Mouse (Mus musculus) midbrain, embryonic 15.5 days (tissue): ENCODE results near the gene Klrb1b. TPM values are rescaled to one million over a fixed set of nuclear protein-coding genes. Genes with fewer than 3 reads are reported as not detected.

Source experiments
- ATAC-seq: fragments of 200-750 bp; cut with Nextera tagmentation; replicated peaks from 2 replicates; pipeline ENCODE4 v1.8.0; 2017; ENCODE audit warnings: moderate TSS enrichment
- H3K27ac ChIP-seq: fragments of 300-500 bp; sonication (generic); 2 replicates; pipeline ENCODE4 v1.5.1; 2015; ENCODE audit warnings: mild to moderate bottlenecking, inconsistent platforms
- H3K27me3 ChIP-seq: fragments of 300-500 bp; sonication (generic); replicated peaks from 2 replicates; pipeline ENCODE4 v1.6.1; 2015; ENCODE audit warnings: inconsistent platforms
- H3K36me3 ChIP-seq: fragments of 300-500 bp; sonication (generic); replicated peaks from 2 replicates; pipeline ENCODE4 v1.6.1; 2015; ENCODE audit warnings: inconsistent platforms
- H3K4me1 ChIP-seq: fragments of 300-500 bp; sonication (generic); 2 replicates; pipeline ENCODE4 v1.6.1; 2015; ENCODE audit warnings: inconsistent platforms
- H3K4me2 ChIP-seq: fragments of 300-500 bp; sonication (generic); 2 replicates; pipeline ENCODE4 v1.6.1; 2015; ENCODE audit warnings: inconsistent platforms, mild to moderate bottlenecking, moderate library complexity
- H3K4me3 ChIP-seq: fragments of 300-500 bp; sonication (generic); 2 replicates; pipeline ENCODE4 v1.5.1; 2015; ENCODE audit warnings: mild to moderate bottlenecking, inconsistent platforms
- H3K9ac ChIP-seq: fragments of 300-500 bp; sonication (generic); 2 replicates; pipeline ENCODE4 v1.6.1; 2015; ENCODE audit warnings: mild to moderate bottlenecking, inconsistent platforms
- H3K9me3 ChIP-seq: fragments of 300-500 bp; sonication (generic); 2 replicates; pipeline ENCODE4 v1.6.1; 2016; ENCODE audit warnings: inconsistent platforms
- WGBS: fragments of 180-500 bp; shearing (Covaris S2); methylation state at CpG from one replicate; pipeline ENCODE4 v1.1.7; 2015; ENCODE audit warnings: mixed read lengths; 5-methylcytosine and 5-hydroxymethylcytosine counted together
- polyA plus RNA-seq: library from polyadenylated mRNA; unstranded; fragments of >200 nt; fragmentation: Nextera tagmentation; extraction: Ambion mirVana; gene quantifications from 2 replicates; pipeline ENCODE4 v1.2.1, GENCODE M21; 2015

Klrb1b gene
- polyA plus RNA-seq, 1 experiment from 2014 or later, result not detected

DNA sequence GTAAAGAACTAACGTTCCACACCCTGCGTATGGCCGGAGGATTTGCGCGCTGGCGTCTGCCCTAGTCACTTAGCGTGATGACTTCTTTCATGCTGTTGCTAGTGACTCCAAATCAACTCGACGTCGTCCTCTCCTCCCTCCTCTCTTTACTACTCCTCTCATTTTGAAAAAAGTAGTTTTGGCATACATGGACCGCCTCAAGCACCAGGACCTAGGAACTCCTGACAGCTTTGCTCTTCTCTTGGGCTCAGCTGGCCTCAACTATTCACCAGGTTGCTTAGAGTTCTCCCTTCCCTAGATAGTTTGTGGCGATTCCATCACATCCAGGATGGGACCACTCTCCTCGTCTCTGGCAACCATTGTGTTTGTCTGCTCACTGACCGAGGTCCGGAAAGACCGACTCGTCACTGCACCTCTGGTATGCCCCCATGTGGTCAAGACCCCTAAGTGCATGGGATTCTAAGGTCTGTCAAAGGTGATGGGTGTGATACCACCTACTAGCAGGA is 13.2 kb upstream of the Klrb1b start:
- no peaks in the 10 kb centered on the region for H3K27me3 ChIP-seq
- peak overlapping the region; percentile 62 for H3K4me2 ChIP-seq
- no peaks in the 10 kb centered on the region for H3K9me3 ChIP-seq
- under 1% methylated on average over 17 of the region's 17 CpGs for WGBS
- H3K27ac ChIP-seq, result peak overlapping the region; percentile 91
- no peaks in the 10 kb centered on the region for H3K36me3 ChIP-seq
- H3K4me3 ChIP-seq, result peak overlapping the region; percentile 89
- peak; percentile 0; the same call in 1 of the 2 replicates for ATAC-seq
- peaks cover 27% of the 10 kb centered on the region for H3K4me1 ChIP-seq
- H3K9ac ChIP-seq, result peak overlapping the region; percentile 65

GRCm38 (mm10) chr6:128838342-128839265 is 12.5 kb upstream of the Klrb1b start:
- Histone ChIP-seq H3K4me2 (peak overlapping the region; percentile 62), H3K4me1 (peaks cover 22% of the 10 kb centered on the region), H3K9ac (peak overlapping the region; percentile 65), H3K27ac (peak overlapping the region; percentile 91), H3K4me3 (peak overlapping the region; percentile 89), H3K36me3 (no peaks in the 10 kb centered on the region), H3K27me3 (no peaks in the 10 kb centered on the region), H3K9me3 (no peaks in the 10 kb centered on the region)
- peak; percentile 71 for ATAC-seq
- WGBS, result under 1% methylated on average over 49 of the region's 49 CpGs

DNA sequence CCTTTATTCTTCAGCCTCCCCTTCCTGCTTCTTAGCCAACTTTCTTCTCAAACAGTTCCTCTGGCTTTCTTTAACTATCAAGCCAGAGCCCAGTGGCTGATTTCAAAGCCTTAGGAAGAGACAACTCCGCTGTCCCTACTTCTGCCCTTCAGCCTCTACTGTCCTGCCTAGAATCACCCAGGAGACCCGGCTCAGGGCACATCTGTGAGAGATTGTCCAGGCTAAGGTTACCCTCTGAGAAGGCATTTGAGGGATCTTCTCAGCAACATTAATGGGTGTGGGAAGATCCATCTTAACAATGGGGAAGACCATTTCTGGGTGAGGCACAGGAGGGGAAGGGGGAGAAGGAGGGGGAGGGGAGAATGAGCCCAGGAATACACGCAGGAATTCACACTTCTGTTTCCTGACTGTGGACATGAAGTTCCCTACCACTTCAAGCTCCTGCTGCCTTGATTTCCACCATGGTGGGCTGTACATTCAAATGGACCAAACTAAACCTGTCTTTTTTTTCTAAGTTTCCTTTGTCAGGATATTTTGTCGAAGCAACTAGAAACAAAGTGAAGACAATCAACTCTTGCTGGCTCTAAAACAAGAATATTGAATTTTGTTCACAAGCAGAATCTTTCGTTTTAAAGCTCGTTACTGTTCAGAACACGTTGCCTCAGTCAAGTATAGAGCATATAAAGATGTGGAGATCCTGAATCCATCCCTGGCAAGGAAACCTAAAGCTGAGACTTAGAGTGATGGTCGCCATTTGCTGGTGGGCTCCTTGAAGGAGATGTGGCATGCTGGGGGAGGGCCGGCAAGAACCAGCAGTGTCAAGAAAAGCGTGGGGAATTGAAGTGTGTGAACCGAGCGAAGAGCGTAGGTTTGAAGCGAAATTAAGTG is 11.6 kb upstream of the Klrb1b start:
- no peaks in the 10 kb centered on the region for H3K27me3 ChIP-seq
- H3K4me1 ChIP-seq, result peaks cover 22% of the 10 kb centered on the region
- H3K4me3 ChIP-seq, result peak overlapping the region; percentile 89
- no peaks in the 10 kb centered on the region for H3K9me3 ChIP-seq
- ATAC-seq, result peak; percentile 48
- H3K27ac ChIP-seq, result peak overlapping the region; percentile 91
- 2% methylated on average over 14 of the region's 14 CpGs for WGBS
- H3K36me3 ChIP-seq, result no peaks in the 10 kb centered on the region
- H3K9ac ChIP-seq, result peak overlapping the region; percentile 65
- peak overlapping the region; percentile 62 for H3K4me2 ChIP-seq

GRCm38 (mm10) chr6:128836955-128837334 is 10.8 kb upstream of the Klrb1b start:
- ATAC-seq, result no peak
- peak overlapping the region; percentile 91 for H3K27ac ChIP-seq
- H3K27me3 ChIP-seq, result no peaks in the 10 kb centered on the region
- peaks cover 20% of the 10 kb centered on the region for H3K4me1 ChIP-seq
- H3K4me3 ChIP-seq, result peak overlapping the region; percentile 89
- 88% methylated on average over 6 of the region's 6 CpGs for WGBS
- H3K9me3 ChIP-seq, result no peaks in the 10 kb centered on the region
- H3K4me2 ChIP-seq, result peak overlapping the region; percentile 62
- H3K36me3 ChIP-seq, result no peaks in the 10 kb centered on the region
- H3K9ac ChIP-seq, result no peak overlapping the region

DNA sequence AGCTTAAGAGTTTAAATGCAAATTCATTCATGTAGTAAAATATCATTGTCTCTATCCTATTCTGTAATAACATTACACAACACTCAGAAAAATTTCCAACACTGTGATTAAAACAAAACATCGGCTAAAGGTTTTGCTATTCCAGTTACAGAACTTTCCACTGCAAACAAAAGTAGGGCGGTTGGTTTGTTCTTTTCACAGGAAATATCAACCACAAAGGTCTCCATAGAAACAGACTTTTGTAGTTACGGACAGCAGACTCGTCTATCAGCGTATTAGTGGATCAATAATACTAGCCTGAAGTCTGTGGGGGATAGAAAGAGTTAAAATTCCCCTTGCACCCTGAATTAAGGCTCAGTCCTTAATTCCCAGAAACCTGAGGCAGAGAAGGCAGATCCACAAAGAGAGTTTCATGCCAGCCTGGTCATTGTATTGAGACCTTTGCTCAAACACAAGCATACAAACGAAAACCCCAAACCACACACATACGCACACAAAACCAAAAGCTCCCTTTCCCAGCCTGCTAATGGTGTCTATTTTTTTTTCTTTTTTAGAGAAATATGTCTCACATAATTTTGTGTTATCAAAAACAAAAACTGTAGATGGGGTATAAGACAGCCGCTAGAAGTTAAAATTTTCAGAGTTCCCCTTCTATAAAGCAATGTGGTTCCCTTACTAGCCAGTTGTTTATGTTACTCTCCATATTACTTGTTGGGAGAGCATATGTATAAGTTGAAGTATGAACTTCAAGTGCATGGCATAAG is 10.2 kb upstream of the Klrb1b start:
- Histone ChIP-seq H3K4me1 (peaks cover 15% of the 10 kb centered on the region), H3K36me3 (no peaks in the 10 kb centered on the region), H3K27me3 (no peaks in the 10 kb centered on the region), H3K4me3 (peak overlapping the region; percentile 89; the same call in 1 of the 2 replicates), H3K9ac (no peak overlapping the region), H3K4me2 (no peak overlapping the region), H3K9me3 (no peaks in the 10 kb centered on the region), H3K27ac (no peak overlapping the region)
- ATAC-seq, result no peak
- 70% methylated on average over 8 of the region's 8 CpGs for WGBS

DNA sequence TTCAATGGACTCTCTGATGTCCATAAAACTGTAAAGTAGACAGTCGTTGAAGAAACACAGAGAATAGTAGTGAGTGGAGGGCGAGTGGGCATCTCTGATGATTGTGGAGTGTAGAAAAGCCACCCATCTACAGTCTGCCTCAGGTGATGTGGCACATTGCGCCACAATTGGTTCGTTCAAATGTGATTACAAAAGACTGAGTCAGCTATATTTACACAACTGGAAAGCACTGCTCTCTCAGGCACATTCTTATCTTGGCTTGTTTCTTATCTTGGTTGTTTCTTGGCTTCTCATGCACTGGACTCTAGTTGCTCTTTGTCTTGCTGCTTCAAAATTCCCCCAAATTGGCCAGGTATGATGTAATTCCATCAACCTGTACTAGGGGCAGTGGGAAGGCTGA is 9.4 kb upstream of the Klrb1b start:
- Histone ChIP-seq H3K27me3 (no peaks in the 10 kb centered on the region), H3K4me2 (no peak overlapping the region), H3K9ac (no peak overlapping the region), H3K4me1 (peaks cover 15% of the 10 kb centered on the region), H3K9me3 (no peaks in the 10 kb centered on the region), H3K27ac (no peak overlapping the region), H3K4me3 (no peak overlapping the region), H3K36me3 (no peaks in the 10 kb centered on the region)
- no peak for ATAC-seq
- WGBS, result 88% methylated on average over 4 of the region's 4 CpGs

GRCm38 (mm10) chr6:128833046-128833445 is 6.9 kb upstream of the Klrb1b start:
- WGBS, result 82% methylated on average over 10 of the region's 10 CpGs
- no peaks in the 10 kb centered on the region for H3K36me3 ChIP-seq
- no peak for ATAC-seq

DNA sequence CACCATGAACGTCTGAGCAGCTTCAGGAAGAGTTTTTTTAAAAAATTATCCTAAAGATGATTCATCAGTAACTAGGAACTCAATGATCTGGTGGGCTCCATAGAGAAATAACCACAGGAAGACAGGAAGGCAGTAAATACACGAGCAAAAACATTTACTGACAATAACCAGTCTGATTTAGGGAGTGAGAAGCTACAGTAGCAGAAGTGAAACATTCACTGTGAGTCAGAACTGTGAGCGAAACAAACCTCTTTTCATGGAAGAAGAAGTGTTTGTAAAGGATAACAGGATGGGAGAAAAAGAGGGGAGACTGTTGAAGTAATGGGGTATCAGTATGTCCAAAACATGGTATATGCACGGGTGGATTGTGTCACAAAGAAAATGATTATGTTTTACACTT is 3.7 kb upstream of the Klrb1b start:
- 74% methylated on average over 4 of the region's 4 CpGs for WGBS
- no peak overlapping the region for H3K4me3 ChIP-seq
- no peak overlapping the region for H3K4me2 ChIP-seq
- H3K36me3 ChIP-seq, result no peaks in the 10 kb centered on the region
- H3K9me3 ChIP-seq, result no peaks in the 10 kb centered on the region
- no peak for ATAC-seq
- no peaks in the 10 kb centered on the region for H3K27me3 ChIP-seq
- H3K27ac ChIP-seq, result no peak overlapping the region
- no peaks in the 10 kb centered on the region for H3K4me1 ChIP-seq
- no peak overlapping the region for H3K9ac ChIP-seq

More at GRCm38 (mm10) chr6:128833046-128833445, 6.9 kb upstream of the Klrb1b start:
- H3K27me3 ChIP-seq, result no peaks in the 10 kb centered on the region
- H3K4me2 ChIP-seq, result no peak overlapping the region
- H3K4me3 ChIP-seq, result no peak overlapping the region
- H3K27ac ChIP-seq, result no peak overlapping the region
- no peak overlapping the region for H3K9ac ChIP-seq
- no peaks in the 10 kb centered on the region for H3K9me3 ChIP-seq
- peaks cover 8% of the 10 kb centered on the region; the same call in 1 of the 2 replicates for H3K4me1 ChIP-seq

DNA sequence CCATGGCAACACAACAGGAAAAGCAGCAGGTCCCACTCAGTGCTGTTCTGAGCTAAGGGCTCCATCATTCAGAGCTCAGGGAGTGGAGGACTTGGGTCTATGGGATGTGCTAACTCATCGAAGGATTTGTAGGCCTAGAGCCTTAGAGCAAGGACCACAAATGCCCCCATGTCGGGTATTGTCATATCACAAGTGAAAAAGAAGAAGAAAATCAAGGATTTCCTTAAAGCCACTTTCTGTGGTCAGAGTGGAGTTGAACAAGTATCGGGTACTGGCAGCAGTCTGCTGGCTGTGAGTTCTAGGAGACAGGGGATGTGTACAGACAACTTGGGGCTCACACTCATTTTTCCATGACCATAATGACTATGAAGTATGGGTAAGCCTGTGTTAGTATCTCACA is 650 bp upstream of the Klrb1b start:
- ATAC-seq, result no peak
- no peaks in the 10 kb centered on the region for H3K9me3 ChIP-seq
- no peaks in the 10 kb centered on the region for H3K27me3 ChIP-seq
- H3K4me3 ChIP-seq, result no peak overlapping the region
- no peak overlapping the region for H3K4me2 ChIP-seq
- H3K36me3 ChIP-seq, result no peaks in the 10 kb centered on the region
- no peak overlapping the region for H3K9ac ChIP-seq
- no peaks in the 10 kb centered on the region for H3K4me1 ChIP-seq
- H3K27ac ChIP-seq, result no peak overlapping the region
- 81% methylated on average over 3 of the region's 3 CpGs for WGBS

DNA sequence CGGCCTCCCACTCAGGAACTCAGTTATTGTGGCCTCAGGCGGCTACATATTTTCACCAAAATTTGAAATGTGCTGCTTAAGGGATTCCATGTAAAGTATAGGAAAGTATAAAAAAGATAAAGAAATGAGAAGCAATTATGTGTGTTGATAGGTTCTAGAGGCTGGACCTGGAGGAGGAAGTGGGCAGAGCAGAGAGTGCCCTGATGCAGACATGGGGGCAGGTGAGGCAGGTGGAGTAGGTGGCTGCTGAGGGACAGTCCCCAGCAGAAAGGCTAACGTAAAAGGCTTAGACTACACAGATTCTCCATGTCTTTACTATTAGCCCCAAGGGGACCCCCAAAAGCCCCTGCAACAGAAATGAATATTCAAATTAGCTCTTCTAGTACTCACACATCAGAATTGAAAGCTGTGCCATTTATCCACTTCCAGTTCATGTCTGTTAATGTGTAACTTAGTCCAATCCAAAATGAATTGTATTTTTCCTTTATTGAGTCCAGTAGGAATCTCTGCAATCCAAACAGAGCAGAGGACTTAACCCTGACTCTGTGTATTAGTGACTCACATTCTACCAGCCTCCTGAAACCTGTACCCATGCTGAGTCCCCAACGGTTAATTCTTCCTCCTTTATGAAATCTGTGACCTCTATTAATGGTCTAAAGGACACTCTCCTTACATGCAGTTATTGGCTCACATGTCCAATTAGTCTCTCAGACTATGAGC is 7.9 kb downstream of the Klrb1b start:
- Histone ChIP-seq H3K36me3 (no peaks in the 10 kb centered on the region), H3K4me1 (no peaks in the 10 kb centered on the region), H3K27ac (no peak overlapping the region), H3K4me3 (no peak overlapping the region), H3K9me3 (no peaks in the 10 kb centered on the region), H3K9ac (no peak overlapping the region), H3K4me2 (no peak overlapping the region), H3K27me3 (no peaks in the 10 kb centered on the region)
- no peak for ATAC-seq
- WGBS, result 76% methylated on average over 4 of the region's 4 CpGs

- H3K9me3 ChIP-seq, result no peaks in the 10 kb centered on the region
- H3K4me3 ChIP-seq, result no peak overlapping the region
- no peak overlapping the region for H3K27ac ChIP-seq
- no peaks in the 10 kb centered on the region for H3K4me1 ChIP-seq
- no peak for ATAC-seq
- H3K36me3 ChIP-seq, result no peaks in the 10 kb centered on the region
- WGBS, result 93% methylated on average over 5 of the region's 5 CpGs
- H3K27me3 ChIP-seq, result no peaks in the 10 kb centered on the region
- no peak overlapping the region for H3K4me2 ChIP-seq
- no peak overlapping the region for H3K9ac ChIP-seq
These were observed 17.6 kb downstream of the Klrb1b start for GRCm38 (mm10) chr6:128808532-128808931.
